Mouse (Mus musculus) spleen, adult 2 months (tissue): ENCODE results near the gene Rbms3. TPM values are rescaled to one million over a fixed set of nuclear protein-coding genes. Genes with fewer than 3 reads are reported as not detected.
A peak's percentile ranks its signal among the peaks of the same experiment; 100 is the strongest.

Experiments
- DNase-seq, 2 experiments: peaks; one replicate each; pipeline versions ENCODE4 v3.0.0 to v3.0.0-alpha.2; 2012 to 2021; ENCODE audit warnings: low spot score in 2 of 2, low read depth in 1 of 2
- H3K27ac ChIP-seq: fragments of 200-500 bp; 2 replicates; pipeline ENCODE4 v1.5.1; 2012; ENCODE audit warnings: low read length, inconsistent platforms; ENCODE audit not compliant: insufficient read depth
- H3K27me3 ChIP-seq: fragments of 200-500 bp; 2 replicates; pipeline ENCODE4 v1.6.1; 2012; ENCODE audit warnings: mild to moderate bottlenecking, moderate library complexity, low read length, inconsistent platforms; ENCODE audit not compliant: control insufficient read depth, insufficient read depth
- H3K36me3 ChIP-seq: fragments of 200-500 bp; 2 replicates; pipeline ENCODE4 v1.6.1; 2012; ENCODE audit warnings: mild to moderate bottlenecking, low read length, inconsistent platforms; ENCODE audit not compliant: control insufficient read depth, insufficient read depth
- H3K4me1 ChIP-seq: fragments of 200-500 bp; 2 replicates; pipeline ENCODE4 v1.6.1; 2011; ENCODE audit warnings: inconsistent platforms; ENCODE audit not compliant: control insufficient read depth, insufficient read depth, insufficient read length
- H3K4me3 ChIP-seq: fragments of 200-500 bp; 2 replicates; pipeline ENCODE4 v1.5.1; 2011; ENCODE audit warnings: mild to moderate bottlenecking, inconsistent platforms; ENCODE audit not compliant: insufficient read depth, insufficient read length; ENCODE audit errors: extremely low read depth
- CTCF ChIP-seq: fragments of 200-500 bp; IDR thresholded peaks from 2 replicates; pipeline ENCODE4 v1.5.1; 2011; ENCODE audit warnings: mild to moderate bottlenecking, inconsistent platforms; ENCODE audit not compliant: insufficient read depth, insufficient read length, insufficient replicate concordance; ENCODE audit errors: extremely low read depth
- POLR2A ChIP-seq: fragments of 200-500 bp; IDR thresholded peaks from 2 replicates; pipeline ENCODE4 v1.6.1; 2011; ENCODE audit warnings: low read depth, low read length, inconsistent platforms
- WGBS: fragments of 180-500 bp; shearing (Covaris S2); methylation state at CpG from one replicate; pipeline ENCODE4 v1.1.7; 2018; 5-methylcytosine and 5-hydroxymethylcytosine counted together
- polyA plus RNA-seq: library from polyadenylated mRNA; depleted of rRNA; stranded (reverse); fragments of >200 nt; gene quantifications from 2 replicates; pipeline ENCODE4 v1.2.3, GENCODE M21; 2012

The Rbms3 gene
- polyA plus RNA-seq, 1 experiment: 6.8 TPM

- no peak overlapping the region for H3K27ac ChIP-seq
- peak overlapping the region; percentile 9; the same call in 1 of the 2 replicates for H3K4me3 ChIP-seq
- H3K36me3 ChIP-seq: no peaks in the 10 kb centered on the region
- no peak for DNase-seq
- TF ChIP-seq CTCF: no peak
- no peak for TF ChIP-seq POLR2A
- no peaks in the 10 kb centered on the region; the same call in 1 of the 2 replicates for H3K27me3 ChIP-seq
- no peaks in the 10 kb centered on the region; the same call in 1 of the 2 replicates for H3K4me1 ChIP-seq
- WGBS: 79% methylated on average over 13 of the region's 13 CpGs
Observed at GRCm38 (mm10) chr9:117250036-117250830, 379.5 kb downstream of the Rbms3 start.

DNA sequence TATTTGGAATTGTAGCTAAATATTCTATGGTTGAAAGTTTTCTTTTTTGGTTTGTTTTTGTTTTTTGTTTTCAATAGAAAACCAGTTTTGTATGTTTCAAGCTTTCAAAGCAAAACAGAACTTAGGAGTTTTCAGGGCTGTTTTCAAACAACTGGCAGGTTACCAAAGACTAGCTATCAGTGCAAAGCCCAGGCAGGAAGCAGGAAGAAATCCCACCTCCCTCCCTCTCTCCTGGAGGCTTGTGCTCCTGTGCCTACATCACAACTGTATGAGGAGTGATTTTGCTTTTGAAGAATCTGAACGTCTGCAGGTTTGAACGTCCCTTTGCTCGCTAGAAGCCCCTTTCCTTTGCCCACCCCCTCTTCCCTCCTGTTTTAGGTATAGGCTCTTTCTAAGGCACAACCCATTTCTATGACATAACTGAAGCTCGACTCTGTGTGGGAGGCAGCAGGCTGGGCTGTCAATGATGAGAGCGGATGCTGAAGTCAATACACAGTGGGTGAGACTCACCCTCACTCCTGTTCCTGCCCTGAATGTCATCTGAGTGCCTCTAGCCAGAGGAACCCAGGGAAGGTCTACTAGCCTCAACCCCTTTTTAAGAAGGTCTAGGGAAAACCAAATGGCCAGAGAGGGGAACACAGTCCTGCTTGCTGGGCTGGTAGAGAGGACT, 382.3 kb downstream of the Rbms3 start:
- H3K27ac ChIP-seq: no peak overlapping the region
- no peaks in the 10 kb centered on the region for H3K4me1 ChIP-seq
- H3K4me3 ChIP-seq: no peak overlapping the region
- DNase-seq: no peak
- TF ChIP-seq CTCF: no peak
- TF ChIP-seq POLR2A: no peak
- H3K36me3 ChIP-seq: no peaks in the 10 kb centered on the region
- no peaks in the 10 kb centered on the region; the same call in 1 of the 2 replicates for H3K27me3 ChIP-seq
- WGBS: 43% methylated on average over 5 of the region's 5 CpGs

DNA sequence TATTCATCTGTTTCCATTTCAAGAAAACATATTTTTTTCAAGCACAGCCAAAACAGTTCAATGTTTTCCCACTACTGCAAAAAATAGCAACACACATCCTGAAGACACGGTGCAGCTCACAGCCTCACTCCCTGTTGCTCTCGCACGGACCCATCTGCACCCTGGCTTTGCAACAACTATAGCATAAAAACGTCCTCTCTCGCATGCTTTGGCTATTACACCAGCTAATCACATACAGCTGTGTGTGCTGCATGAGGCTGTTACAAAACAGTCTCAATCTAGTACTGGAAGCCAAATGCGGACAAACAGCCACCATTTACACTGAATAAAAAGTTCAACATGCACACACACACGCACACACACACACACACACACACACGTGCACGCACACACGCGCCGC, 383.5 kb downstream of the Rbms3 start:
- H3K27ac ChIP-seq: no peak overlapping the region
- 89% methylated on average over 12 of the region's 12 CpGs for WGBS
- no peaks in the 10 kb centered on the region; the same call in 1 of the 2 replicates for H3K27me3 ChIP-seq
- no peaks in the 10 kb centered on the region for H3K4me1 ChIP-seq
- no peak for DNase-seq
- TF ChIP-seq CTCF (no peak), POLR2A (no peak)
- H3K4me3 ChIP-seq: no peak overlapping the region
- H3K36me3 ChIP-seq: no peaks in the 10 kb centered on the region

DNA sequence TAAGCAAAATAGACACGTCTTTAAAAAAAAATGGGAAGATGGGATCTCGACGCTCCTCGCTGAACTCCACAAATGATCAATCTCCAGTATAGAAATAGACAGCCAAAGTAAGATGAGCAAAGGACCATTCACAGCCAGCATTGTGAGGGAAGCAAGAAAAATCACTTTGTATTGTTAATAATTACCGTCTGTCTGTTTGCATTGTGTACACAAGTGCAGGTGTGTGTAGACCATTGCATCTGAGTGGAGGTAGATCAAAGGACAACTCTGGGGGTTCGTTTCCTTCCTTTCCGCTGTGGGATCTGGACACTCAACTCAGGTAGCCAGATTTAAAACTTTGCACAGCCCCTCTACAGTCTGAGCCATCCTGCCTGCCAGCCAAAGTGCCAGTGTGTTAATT, 386.3 kb downstream of the Rbms3 start:
- Histone ChIP-seq H3K4me1 (no peaks in the 10 kb centered on the region), H3K27me3 (no peaks in the 10 kb centered on the region), H3K4me3 (no peak overlapping the region), H3K36me3 (no peaks in the 10 kb centered on the region), H3K27ac (no peak overlapping the region)
- no peak for DNase-seq
- 93% methylated on average over 7 of the region's 7 CpGs for WGBS
- TF ChIP-seq CTCF (no peak), POLR2A (no peak)

- Histone ChIP-seq H3K4me3 (no peak overlapping the region), H3K27ac (no peak overlapping the region), H3K27me3 (no peaks in the 10 kb centered on the region), H3K4me1 (no peaks in the 10 kb centered on the region), H3K36me3 (no peaks in the 10 kb centered on the region)
- DNase-seq: no peak
- 81% methylated on average over 6 of the region's 6 CpGs for WGBS
- TF ChIP-seq CTCF: no peak
- TF ChIP-seq POLR2A: no peak
Observed at GRCm38 (mm10) chr9:117234726-117235075, 395.0 kb downstream of the Rbms3 start.

DNA sequence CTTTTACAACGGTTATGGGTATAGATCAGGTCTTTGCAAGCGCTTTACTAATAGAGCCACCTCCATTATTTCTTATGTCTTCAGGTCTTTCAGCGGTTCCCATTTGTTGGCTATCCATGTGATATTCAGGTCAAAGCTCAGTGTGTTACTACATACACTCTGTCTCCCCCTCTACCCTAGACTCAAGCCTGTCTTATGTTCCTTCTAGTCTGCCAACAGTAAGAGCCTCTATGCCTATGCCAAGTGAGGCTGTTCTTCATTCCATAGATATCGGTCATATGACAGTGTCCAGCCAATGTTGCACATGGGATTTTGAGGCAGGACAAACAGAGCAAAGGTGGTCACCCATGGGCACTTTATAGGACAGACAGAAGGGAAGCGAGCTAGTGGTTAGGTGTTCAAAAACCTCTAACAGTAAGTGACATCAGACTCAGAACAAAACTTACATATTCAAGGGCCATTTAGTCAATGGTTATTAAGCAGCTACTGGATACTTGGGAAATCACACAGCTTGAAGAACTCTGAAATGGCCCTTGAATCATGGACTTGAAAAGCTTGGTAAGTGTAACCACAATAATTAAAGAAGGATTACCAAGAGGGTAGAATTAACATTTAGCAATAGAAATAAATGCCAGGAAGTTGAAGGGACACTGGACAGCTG, 395.5 kb downstream of the Rbms3 start:
- TF ChIP-seq CTCF (no peak), POLR2A (no peak)
- Histone ChIP-seq H3K4me3 (no peak overlapping the region), H3K4me1 (no peaks in the 10 kb centered on the region), H3K36me3 (no peaks in the 10 kb centered on the region), H3K27ac (no peak overlapping the region), H3K27me3 (no peaks in the 10 kb centered on the region)
- 90% methylated on average over 5 of the region's 5 CpGs for WGBS
- no peak for DNase-seq
